Comparison of ENCODE assay signal across 15 mouse cellular contexts in the genomic region with DNA sequence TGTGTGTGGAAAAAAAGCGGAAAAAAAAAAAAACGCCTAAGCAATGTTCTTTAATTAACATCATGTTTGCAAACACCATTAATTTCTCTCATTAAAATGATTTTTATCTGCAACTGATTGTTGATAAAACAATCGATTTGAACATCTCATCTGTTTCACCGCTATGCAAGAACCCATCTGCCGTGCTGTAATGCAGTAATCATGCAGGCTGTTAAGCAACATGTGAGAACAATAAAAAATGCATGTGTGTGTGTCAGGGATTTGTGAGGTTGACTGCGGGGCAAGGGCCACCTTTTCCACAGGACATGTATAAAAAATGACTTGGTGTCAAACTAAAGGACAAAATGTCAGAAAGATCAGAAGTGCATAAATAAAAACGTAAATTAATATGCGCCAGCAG.
DNase-seq lines count a peak whose midpoint lies in the region; ATAC-seq and TF ChIP-seq lines count a peak whose summit lies in the region.
"Had no signal": no experiment of that assay in that cellular context is flagged by ENCODE, and none has a peak within 500 bp of the region (broad histone marks: within the 10 kb centered on the region; RNA-seq: fewer than 3 reads in every experiment).

No protein-coding gene starts in this region.

- no peaks in the 10 kb centered on the region for H3K9me3 ChIP-seq in hindbrain, embryonic 13.5 days
- H3K9me3 ChIP-seq in hindbrain, embryonic 12.5 days (replicated peaks), result no peaks in the 10 kb centered on the region
- no peaks in the 10 kb centered on the region for H3K9me3 ChIP-seq in forebrain, embryonic 15.5 days
- no peaks in the 10 kb centered on the region for H3K9me3 ChIP-seq in midbrain, embryonic 16.5 days (replicated peaks; ENCODE audit: control insufficient read depth, low read length, poor library complexity, severe bottlenecking)
- H3K9me3 ChIP-seq: heart, embryonic 15.5 days; liver, embryonic 12.5 days had no signal

- peaks cover 20% of the 10 kb centered on the region for H3K4me1 ChIP-seq in hindbrain, embryonic 13.5 days (replicated peaks)
- H3K4me1 ChIP-seq in hindbrain, embryonic 12.5 days, result peaks cover 18% of the 10 kb centered on the region
- peaks cover 20% of the 10 kb centered on the region for H3K4me1 ChIP-seq in forebrain, embryonic 15.5 days
- H3K4me1 ChIP-seq in midbrain, embryonic 16.5 days (ENCODE audit: control insufficient read depth, insufficient read depth, low read length), result peaks cover 6% of the 10 kb centered on the region; the same call in 1 of the 2 replicates
- H3K4me1 ChIP-seq in kidney, adult 2 months (ENCODE audit: control insufficient read depth, insufficient read depth, low read length), result no peaks in the 10 kb centered on the region
- H3K4me1 ChIP-seq: liver, embryonic 12.5 days had no signal

- ATAC-seq in hindbrain, embryonic 13.5 days (ENCODE audit: low FRiP score), result no peak
- ATAC-seq in hindbrain, embryonic 12.5 days (ENCODE audit: low FRiP score), result no peak
- ATAC-seq in forebrain, embryonic 15.5 days (replicated peaks), result peak; percentile 52; the same call in 1 of the 2 replicates
- peak; percentile 47; the same call in 1 of the 2 replicates for ATAC-seq in midbrain, embryonic 16.5 days
- ATAC-seq: liver, embryonic 12.5 days had no signal

- TF ChIP-seq POLR2A in kidney, adult 2 months (IDR thresholded peaks at IDR 0.05; ENCODE audit: low read depth, low read length), result no peak

- H3K36me3 ChIP-seq in hindbrain, embryonic 13.5 days, result no peaks in the 10 kb centered on the region
- H3K36me3 ChIP-seq in hindbrain, embryonic 12.5 days, result no peaks in the 10 kb centered on the region
- H3K36me3 ChIP-seq in forebrain, embryonic 15.5 days, result no peaks in the 10 kb centered on the region
- no peaks in the 10 kb centered on the region for H3K36me3 ChIP-seq in midbrain, embryonic 16.5 days (ENCODE audit: control insufficient read depth, insufficient read depth, low read length)
- no peaks in the 10 kb centered on the region for H3K36me3 ChIP-seq in kidney, adult 2 months (ENCODE audit: control insufficient read depth, insufficient read depth, low read length)
- H3K36me3 ChIP-seq: heart, embryonic 15.5 days; liver, embryonic 12.5 days had no signal

- WGBS in hindbrain, embryonic 13.5 days, result 35% methylated on average over 8 of the region's 8 CpGs
- WGBS in hindbrain, embryonic 12.5 days, result 45% methylated on average over 8 of the region's 8 CpGs
- 19% methylated on average over 8 of the region's 8 CpGs for WGBS in forebrain, embryonic 15.5 days
- WGBS in midbrain, embryonic 16.5 days, result 27% methylated on average over 8 of the region's 8 CpGs
- 79% methylated on average over 8 of the region's 8 CpGs for WGBS in kidney, adult 2 months

- 0 out of 2 replicates have a peak overlapping the region, but pooled peaks have one; percentile 32 for H3K27ac ChIP-seq in hindbrain, embryonic 13.5 days
- no peak overlapping the region for H3K27ac ChIP-seq in hindbrain, embryonic 12.5 days
- H3K27ac ChIP-seq in forebrain, embryonic 15.5 days (replicated peaks), result peak overlapping the region; percentile 7; the same call in 1 of the 2 replicates
- 0 out of 2 replicates have a peak overlapping the region, but pooled peaks have one; percentile 53 for H3K27ac ChIP-seq in midbrain, embryonic 16.5 days (ENCODE audit: low read length)
- no peak overlapping the region for H3K27ac ChIP-seq in kidney, adult 2 months (ENCODE audit: insufficient read depth, low read depth, low read length)
- H3K27ac ChIP-seq: heart, embryonic 15.5 days; liver, embryonic 12.5 days had no signal

- H3K4me3 ChIP-seq in hindbrain, embryonic 13.5 days, result no peak overlapping the region
- no peak overlapping the region for H3K4me3 ChIP-seq in hindbrain, embryonic 12.5 days
- H3K4me3 ChIP-seq in forebrain, embryonic 15.5 days, result no peak overlapping the region
- H3K4me3 ChIP-seq in midbrain, embryonic 16.5 days (ENCODE audit: low read depth, low read length), result no peak overlapping the region
- H3K4me3 ChIP-seq in kidney, adult 2 months (ENCODE audit: insufficient read depth, low read depth, low read length), result no peak overlapping the region
- H3K4me3 ChIP-seq: heart, embryonic 15.5 days; liver, embryonic 12.5 days had no signal

- TF ChIP-seq CTCF in kidney, adult 2 months (conservative IDR thresholded peaks at IDR 0.05; ENCODE audit: insufficient read depth, insufficient read length, low read depth, low read length), result no peak

- no peak overlapping the region for H3K9ac ChIP-seq in hindbrain, embryonic 13.5 days
- no peak overlapping the region for H3K9ac ChIP-seq in hindbrain, embryonic 12.5 days
- no peak overlapping the region for H3K9ac ChIP-seq in forebrain, embryonic 15.5 days (replicated peaks)
- no peak overlapping the region for H3K9ac ChIP-seq in midbrain, embryonic 16.5 days (ENCODE audit: low read depth, low read length)
- H3K9ac ChIP-seq: heart, embryonic 15.5 days; liver, embryonic 12.5 days had no signal

- H3K4me2 ChIP-seq in hindbrain, embryonic 13.5 days, result no peak overlapping the region
- no peak overlapping the region for H3K4me2 ChIP-seq in hindbrain, embryonic 12.5 days (replicated peaks)
- H3K4me2 ChIP-seq in forebrain, embryonic 15.5 days (replicated peaks), result peak overlapping the region; percentile 51
- H3K4me2 ChIP-seq in midbrain, embryonic 16.5 days (ENCODE audit: low read length), result no peak overlapping the region; the same call in 1 of the 2 replicates
- H3K4me2 ChIP-seq: heart, embryonic 15.5 days; liver, embryonic 12.5 days had no signal

- no peaks in the 10 kb centered on the region for H3K27me3 ChIP-seq in hindbrain, embryonic 13.5 days
- no peaks in the 10 kb centered on the region for H3K27me3 ChIP-seq in hindbrain, embryonic 12.5 days
- peaks cover 4% of the 10 kb centered on the region; the same call in 1 of the 2 replicates for H3K27me3 ChIP-seq in forebrain, embryonic 15.5 days
- no peaks in the 10 kb centered on the region for H3K27me3 ChIP-seq in midbrain, embryonic 16.5 days (ENCODE audit: control insufficient read depth, insufficient read depth, low read depth, low read length)
- H3K27me3 ChIP-seq in kidney, adult 2 months (replicated peaks; ENCODE audit: control insufficient read depth, insufficient read depth, low read length), result no peaks in the 10 kb centered on the region
- H3K27me3 ChIP-seq: heart, embryonic 15.5 days; liver, embryonic 12.5 days had no signal

- peak; percentile 10 for DNase-seq in layer of hippocampus, adult 9-10 months (ENCODE audit: low spot score)
- DNase-seq in lung, postnatal 14 days, result no peak
- no peak for DNase-seq in testis, postnatal 10 days (ENCODE audit: low spot score)
- no peak for DNase-seq in kidney, adult 2 months
- DNase-seq: adrenal gland, postnatal 10 days; cerebellum, postnatal 36 days; kidney, postnatal 14 days; right cerebral cortex, postnatal 25 days; thymus, adult 18-20 months had no signal

Comparison
In these comparisons a context has a peak if more than half of its experiments do, and no peak if none do; other contexts are left out.
1. H3K27ac ChIP-seq: peak in hindbrain, embryonic 13.5 days (single experiment), forebrain, embryonic 15.5 days (single experiment) and midbrain, embryonic 16.5 days (single experiment); none in hindbrain, embryonic 12.5 days (single experiment) and kidney, adult 2 months (single experiment).
2. ATAC-seq: peak in forebrain, embryonic 15.5 days (single experiment) and midbrain, embryonic 16.5 days (single experiment); none in hindbrain, embryonic 13.5 days (single experiment) and hindbrain, embryonic 12.5 days (single experiment).